Mouse (Mus musculus) hindlimb bud, embryonic 11.5 days (tissue): ENCODE data around the gene Ackr4.

Experiments used
- DNase-seq: peaks from one replicate; pipeline ENCODE4 v3.0.0-alpha.2; 2012; ENCODE audit warnings: low read depth, low spot score; ENCODE audit errors: extremely low spot score

Ackr4 gene

GRCm38 (mm10) chr9:104126833-104127232 lies at the start of gene Ackr4:
Gene Ackr4, minus strand, starts transcription at chr9:104126933.
- DNase-seq = no peak

DNA sequence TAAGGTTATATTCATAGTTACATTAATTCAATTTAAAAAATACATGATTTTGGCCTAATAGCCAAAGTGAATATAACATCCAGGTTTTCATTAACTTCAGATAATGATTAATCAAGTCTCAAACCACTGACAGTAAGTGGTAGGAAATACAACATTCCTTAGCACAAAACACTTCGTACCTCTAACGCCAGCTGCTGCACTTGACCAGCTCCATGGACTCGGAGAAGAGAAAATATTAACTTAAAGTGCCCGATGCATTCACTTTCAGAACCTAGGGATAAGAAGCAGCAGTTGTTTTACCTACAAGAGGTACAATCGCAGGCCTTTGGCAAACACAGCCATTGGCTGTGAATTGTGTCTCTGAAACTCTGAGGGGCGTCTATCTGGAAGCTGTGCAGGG lies 45.6 kb upstream of the Ackr4 start:
- no peak for DNase-seq

DNA sequence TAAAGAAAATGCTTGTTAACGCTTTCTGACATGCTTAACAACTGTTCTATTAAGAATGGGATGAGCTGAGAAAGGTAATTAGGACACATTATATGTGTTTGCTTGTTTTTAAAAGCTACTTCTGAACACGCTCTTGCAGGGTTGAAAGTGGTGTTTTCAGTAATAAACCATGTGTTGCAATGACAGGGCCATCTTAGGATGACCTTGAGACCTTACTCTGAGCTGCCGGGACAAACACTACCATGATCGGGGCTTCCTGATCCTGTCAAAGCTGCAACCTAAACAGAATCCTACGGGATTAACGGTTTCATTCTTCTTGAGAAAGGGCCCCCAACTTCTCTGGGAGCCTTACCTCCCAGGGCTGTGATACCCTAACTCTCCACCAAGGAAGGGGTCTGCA lies 44.9 kb upstream of the Ackr4 start:
- no peak for DNase-seq

GRCm38 (mm10) chr9:104169986-104170385 lies 43.3 kb upstream of the Ackr4 start:
- DNase-seq = no peak

- no peak for DNase-seq
Measured at GRCm38 (mm10) chr9:104165926-104166325, 39.2 kb upstream of the Ackr4 start.

GRCm38 (mm10) chr9:104164194-104164593 lies 37.5 kb upstream of the Ackr4 start:
- no peak for DNase-seq

DNA sequence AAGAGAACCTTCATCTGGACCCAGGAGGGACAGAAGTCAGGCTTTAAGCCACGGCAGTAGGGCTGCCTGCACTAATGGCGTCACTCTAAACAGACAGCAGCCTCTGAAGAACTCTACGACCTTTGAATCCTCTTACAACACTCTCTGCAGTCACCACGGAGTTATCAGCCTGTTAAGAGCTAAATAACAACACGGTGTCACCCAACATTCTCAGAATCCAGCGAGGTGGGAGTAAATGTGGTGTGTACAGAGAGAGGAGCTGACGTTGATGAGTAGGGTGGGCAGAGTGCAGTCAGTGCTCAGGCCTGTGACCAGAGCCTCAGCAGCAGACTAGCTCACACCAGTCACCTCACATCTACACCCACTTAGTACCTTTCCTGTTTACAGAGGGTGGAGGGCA lies 34.4 kb upstream of the Ackr4 start:
- no peak for DNase-seq

- DNase-seq = no peak
Measured at GRCm38 (mm10) chr9:104157291-104157690, 30.6 kb upstream of the Ackr4 start.

DNA sequence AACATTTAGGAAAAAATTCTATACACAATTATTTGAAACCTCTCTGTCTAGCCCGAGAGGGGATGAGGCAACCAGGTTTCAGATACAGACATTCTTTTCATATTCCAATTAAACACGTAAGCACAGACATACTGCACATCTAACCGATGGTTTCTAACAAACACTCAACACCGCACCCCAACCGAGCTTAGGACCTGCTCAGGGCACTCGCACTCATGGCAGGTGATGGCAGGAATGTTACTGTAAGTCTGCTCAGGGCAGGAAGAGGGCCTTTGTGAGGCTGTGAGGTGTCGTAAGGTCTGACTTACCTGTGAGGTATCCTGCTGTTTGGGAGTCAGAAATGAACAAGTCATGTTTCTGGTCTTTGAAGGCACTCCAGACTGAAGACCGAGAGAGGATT lies 29.8 kb upstream of the Ackr4 start:
- DNase-seq = no peak

- no peak for DNase-seq
Measured at GRCm38 (mm10) chr9:104155100-104155715, 28.5 kb upstream of the Ackr4 start.

- no peak for DNase-seq
Measured at GRCm38 (mm10) chr9:104152121-104152520, 25.4 kb upstream of the Ackr4 start.

- no peak for DNase-seq
Measured at GRCm38 (mm10) chr9:104148969-104149368, 22.2 kb upstream of the Ackr4 start.

GRCm38 (mm10) chr9:104146683-104147082 lies 19.9 kb upstream of the Ackr4 start:
- no peak for DNase-seq

DNA sequence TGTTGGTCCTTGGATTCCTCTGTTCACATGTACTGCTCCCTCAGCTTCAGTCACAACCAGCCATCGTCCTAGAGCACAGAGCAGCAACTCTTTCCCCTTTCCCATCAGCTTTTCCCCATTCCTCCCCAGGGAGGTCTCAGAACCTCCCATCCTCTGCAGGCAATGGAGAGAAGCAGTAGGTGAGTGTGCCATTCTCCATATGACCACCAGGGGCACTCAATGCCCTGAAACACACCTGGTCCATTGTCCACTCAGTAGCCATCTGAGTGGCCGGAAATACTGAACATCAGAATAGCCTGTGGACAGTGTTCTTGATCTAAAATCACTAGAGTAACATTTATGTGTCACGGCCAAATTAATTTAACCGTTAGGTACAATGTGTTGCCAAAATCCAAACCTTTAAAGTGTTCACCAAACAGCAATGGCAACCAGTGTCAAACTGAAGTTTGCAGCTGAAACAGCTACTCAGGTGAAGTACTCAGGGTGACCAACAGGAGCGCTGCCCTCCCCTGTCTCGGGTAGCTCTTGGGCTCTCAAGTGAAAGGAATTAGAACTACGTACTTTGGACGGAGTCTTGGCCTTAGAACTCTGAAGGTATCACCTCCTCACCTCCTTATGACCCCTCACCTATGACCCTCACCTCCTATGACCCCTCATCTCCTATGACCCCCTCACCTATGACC lies 17.7 kb upstream of the Ackr4 start:
- no peak for DNase-seq

DNA sequence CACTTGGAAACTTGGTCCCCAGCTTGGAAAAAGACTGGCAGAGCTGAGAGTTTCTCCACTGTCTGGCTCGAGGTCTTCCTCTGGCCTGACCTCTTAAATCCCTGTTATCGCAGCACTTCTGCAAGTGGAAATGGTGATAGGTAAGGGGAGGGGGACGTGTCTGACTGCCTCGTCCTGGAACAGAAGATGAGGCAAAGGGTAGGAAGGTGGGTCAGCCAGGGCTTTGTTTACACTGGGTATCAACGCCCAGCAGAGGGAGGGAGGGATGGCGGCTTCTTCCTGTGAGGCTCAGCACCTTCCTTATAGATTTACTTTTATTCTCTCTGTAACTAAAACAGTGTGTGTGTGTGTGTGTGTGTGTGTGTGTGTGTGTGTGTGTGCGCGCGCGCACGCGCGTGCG lies 16.1 kb upstream of the Ackr4 start:
- no peak for DNase-seq

GRCm38 (mm10) chr9:104140351-104140750 lies 13.6 kb upstream of the Ackr4 start:
- DNase-seq = no peak

- no peak for DNase-seq
Measured at GRCm38 (mm10) chr9:104130141-104130755, 3.5 kb upstream of the Ackr4 start.

DNA sequence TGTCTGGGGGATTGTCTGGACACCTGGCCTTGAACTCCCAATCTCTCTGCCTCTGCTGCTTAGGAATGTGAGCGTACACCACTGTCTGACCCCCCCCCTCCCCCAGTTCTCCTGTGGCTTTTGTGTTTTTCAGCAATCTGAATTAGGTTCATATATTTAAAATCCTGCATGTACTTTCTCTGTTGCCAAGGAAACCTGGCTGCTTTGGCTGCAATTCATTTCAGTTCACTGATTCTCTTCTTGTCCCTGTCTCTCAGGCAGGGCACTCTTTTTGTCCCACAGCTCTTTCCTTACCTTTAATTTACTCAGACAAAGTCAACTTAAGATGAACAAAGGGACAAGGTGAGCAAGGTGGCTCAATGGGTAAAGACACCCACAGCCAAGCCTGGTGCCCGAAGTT lies 1.4 kb upstream of the Ackr4 start:
- no peak for DNase-seq

GRCm38 (mm10) chr9:104123622-104124021 lies 3.1 kb downstream of the Ackr4 start:
- DNase-seq = no peak

GRCm38 (mm10) chr9:104123101-104123500 lies 3.6 kb downstream of the Ackr4 start:
- DNase-seq = no peak

DNA sequence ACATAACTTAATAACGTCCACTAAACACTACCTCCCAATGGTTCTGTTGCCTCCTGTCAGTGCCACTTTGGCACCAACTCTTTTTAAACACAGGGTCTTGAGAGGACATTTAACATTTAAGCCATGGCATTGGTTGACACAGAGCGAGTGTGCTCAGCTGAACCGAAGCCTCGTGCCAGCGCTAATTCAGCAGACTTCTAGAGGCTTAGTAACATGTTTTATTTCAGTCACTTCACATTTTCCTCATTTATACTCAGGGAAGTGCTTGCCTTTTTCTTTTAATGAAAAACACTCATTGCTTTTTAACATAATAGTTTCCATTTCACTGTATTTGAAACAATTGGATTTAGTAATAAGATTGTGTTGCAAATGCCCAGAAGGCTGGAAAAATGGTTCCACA lies 17.6 kb downstream of the Ackr4 start:
- no peak for DNase-seq

GRCm38 (mm10) chr9:104108571-104109143 lies 18.1 kb downstream of the Ackr4 start:
- no peak for DNase-seq
